Mouse (Mus musculus) C2C12 (cell line): ENCODE measurements at regions not wholly inside any gene's neighbourhood (a gene's known extent, or its start where the extent isn't known, plus 50 kb on each side); places are given as distances from the start of the nearest gene placed in this dataset.

Experiments
- CTCF ChIP-seq: IDR thresholded peaks from one replicate; pipeline ENCODE4 v1.5.1; 2011; ENCODE audit not compliant: control insufficient read depth, insufficient read depth, insufficient read length
- MAX ChIP-seq: IDR thresholded peaks from one replicate; pipeline ENCODE4 v1.6.1; 2011; ENCODE audit warnings: mild to moderate bottlenecking, control low read depth
- MYOD1 ChIP-seq: IDR thresholded peaks from one replicate; pipeline ENCODE4 v1.6.1; 2011; ENCODE audit warnings: low read depth; ENCODE audit not compliant: control insufficient read depth, insufficient read length

DNA sequence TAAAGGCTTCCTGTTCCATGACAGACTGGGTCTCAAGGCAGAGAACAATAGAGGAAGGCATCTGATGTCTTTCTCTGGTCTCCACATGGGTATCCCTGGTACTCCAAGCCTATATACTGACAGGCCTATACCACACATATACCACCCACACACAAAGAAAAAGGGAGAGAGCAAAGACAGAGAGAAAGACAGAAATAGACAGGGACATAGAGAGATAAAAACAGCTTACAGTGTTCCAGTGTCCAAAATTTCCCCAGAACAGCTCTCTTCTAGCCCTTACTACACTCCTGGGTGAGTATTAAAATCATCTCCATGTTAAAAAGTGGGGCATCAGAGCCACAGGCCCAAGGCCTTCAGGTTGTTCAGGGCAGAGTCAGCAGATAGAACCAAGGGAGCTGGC lies 204.2 kb downstream of the Cbln1 start:
- no peak for TF ChIP-seq MYOD1
- no peak for TF ChIP-seq CTCF
- no peak for TF ChIP-seq MAX
